Comparison of ENCODE assay signal across 8 mouse cellular contexts in the genomic region with DNA sequence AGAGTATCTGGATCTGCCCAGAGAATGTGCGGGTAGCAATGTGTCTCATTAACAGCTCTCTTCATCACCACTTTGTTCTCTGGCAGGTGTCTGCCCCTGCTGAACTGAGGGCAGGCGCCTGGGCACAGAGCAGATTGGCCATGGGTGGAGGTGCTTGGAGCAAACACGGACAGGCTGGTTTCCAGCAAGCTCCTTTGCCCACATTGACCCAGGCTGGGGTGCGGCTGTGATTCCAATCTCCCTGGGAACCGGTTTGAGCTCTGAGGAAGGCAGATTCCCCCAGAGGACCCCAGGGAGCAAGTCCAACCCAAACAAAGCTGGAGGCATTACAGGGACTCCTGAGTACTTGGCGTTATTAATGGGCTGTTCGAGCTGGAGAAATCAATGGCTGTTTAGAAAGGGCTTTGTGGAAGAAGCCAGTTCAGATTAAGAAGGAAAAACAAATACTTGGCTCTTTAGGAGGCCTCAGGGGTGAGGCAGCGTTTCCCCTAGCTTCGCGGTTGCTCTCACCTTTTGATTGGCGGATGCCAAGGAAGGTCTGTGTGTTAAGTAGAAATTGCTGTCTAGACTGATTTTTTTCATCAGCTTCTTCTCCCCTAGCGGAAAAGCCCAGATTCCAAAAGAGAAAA.
DNase-seq lines count a peak whose midpoint lies in the region; ATAC-seq and TF ChIP-seq lines count a peak whose summit lies in the region.

No protein-coding gene starts in this region.

- no peaks in the 10 kb centered on the region for H3K9me3 ChIP-seq in embryonic facial prominence, embryonic 13.5 days
- no peaks in the 10 kb centered on the region for H3K9me3 ChIP-seq in intestine, postnatal 0 days (ENCODE audit: control insufficient read depth)

- no peaks in the 10 kb centered on the region for H3K36me3 ChIP-seq in embryonic facial prominence, embryonic 13.5 days
- no peaks in the 10 kb centered on the region for H3K36me3 ChIP-seq in intestine, postnatal 0 days (ENCODE audit: control insufficient read depth, insufficient read depth)

- H3K4me2 ChIP-seq in embryonic facial prominence, embryonic 13.5 days = 0 out of 2 replicates have a peak overlapping the region, but pooled peaks have one; percentile 9
- peak overlapping the region; percentile 30; the same call in 1 of the 2 replicates for H3K4me2 ChIP-seq in intestine, postnatal 0 days (replicated peaks; ENCODE audit: low read depth)

- DNase-seq in adrenal gland, postnatal 10 days = peak; percentile 61
- DNase-seq in adrenal gland, postnatal 4 days (ENCODE audit: low spot score in 2 of 2) = no peak
- peak; percentile 50 for DNase-seq in 3T3-L1 (ENCODE audit: low read depth, low spot score)
- DNase-seq in retina, postnatal 1 day = peak; percentile 30
- DNase-seq in frontal cortex, postnatal 36 days (ENCODE audit: low spot score in 2 of 2) = no peak
- no peak for DNase-seq in yolk sac, embryonic 10.5 days (ENCODE audit: low spot score)

- no peak for TF ChIP-seq CTCF in intestine, postnatal 0 days (IDR thresholded peaks at IDR 0.05; ENCODE audit: low read depth)

- no peaks in the 10 kb centered on the region for H3K27me3 ChIP-seq in embryonic facial prominence, embryonic 13.5 days
- no peaks in the 10 kb centered on the region for H3K27me3 ChIP-seq in intestine, postnatal 0 days (replicated peaks; ENCODE audit: control insufficient read depth, insufficient read depth, low read length)

- H3K9ac ChIP-seq in embryonic facial prominence, embryonic 13.5 days = 0 out of 2 replicates have a peak overlapping the region, but pooled peaks have one; percentile 36
- no peak overlapping the region for H3K9ac ChIP-seq in intestine, postnatal 0 days (ENCODE audit: low read depth, low read length)

- peak overlapping the region; percentile 73 for H3K27ac ChIP-seq in embryonic facial prominence, embryonic 13.5 days
- no peak overlapping the region for H3K27ac ChIP-seq in intestine, postnatal 0 days (ENCODE audit: low read depth, low read length)

- 31% methylated on average over 12 of the region's 12 CpGs for WGBS in embryonic facial prominence, embryonic 13.5 days
- 25% methylated on average over 12 of the region's 12 CpGs for WGBS in intestine, postnatal 0 days

- H3K4me3 ChIP-seq in embryonic facial prominence, embryonic 13.5 days = no peak overlapping the region
- no peak overlapping the region for H3K4me3 ChIP-seq in intestine, postnatal 0 days (ENCODE audit: low read depth, low read length)

- peaks cover 34% of the 10 kb centered on the region for H3K4me1 ChIP-seq in embryonic facial prominence, embryonic 13.5 days
- H3K4me1 ChIP-seq in intestine, postnatal 0 days (replicated peaks; ENCODE audit: control insufficient read depth, insufficient read depth, low read length) = peaks cover 11% of the 10 kb centered on the region

- ATAC-seq in embryonic facial prominence, embryonic 13.5 days (ENCODE audit: insufficient number of reproducible peaks, insufficient read depth, low FRiP score, low TSS enrichment, low read depth) = no peak
- ATAC-seq in intestine, postnatal 0 days = peak; percentile 41

Comparison
In these comparisons a context has a peak if more than half of its experiments do, and no peak if none do; other contexts are left out.
1. DNase-seq: peak in adrenal gland, postnatal 10 days (single experiment), 3T3-L1 (single experiment) and retina, postnatal 1 day (single experiment); none in adrenal gland, postnatal 4 days (0 of 2), frontal cortex, postnatal 36 days (0 of 2) and yolk sac, embryonic 10.5 days (single experiment).